Mouse (Mus musculus) hindbrain, embryonic 11.5 days (tissue): ENCODE measurements around the gene G6pc3. TPM values are rescaled to one million over a fixed set of nuclear protein-coding genes. Genes with fewer than 3 reads are reported as not detected.
A peak's percentile ranks its signal among the peaks of the same experiment; 100 is the strongest.

ENCODE experiments used
- ATAC-seq: fragments of 200-750 bp; cut with Nextera tagmentation; 2 replicates; pipeline ENCODE4 v1.8.0; 2017; ENCODE audit warnings: mild to moderate bottlenecking, moderate TSS enrichment, moderate library complexity; ENCODE audit not compliant: low FRiP score
- DNase-seq: peaks from one replicate; pipeline ENCODE4 v3.0.0-alpha.2; 2015; ENCODE audit warnings: low spot score
- H3K27ac ChIP-seq: fragments of 300-500 bp; sonication (generic); 2 replicates; pipeline ENCODE4 v1.5.1; 2014; ENCODE audit warnings: mild to moderate bottlenecking, low read depth, low read length
- H3K27me3 ChIP-seq: fragments of 300-500 bp; sonication (generic); 2 replicates; pipeline ENCODE4 v1.6.1; 2014; ENCODE audit warnings: mild to moderate bottlenecking, low read length, moderate library complexity, mixed read lengths; ENCODE audit not compliant: control insufficient read depth, insufficient read depth
- H3K36me3 ChIP-seq: fragments of 300-500 bp; sonication (generic); 2 replicates; pipeline ENCODE4 v1.6.1; 2014; ENCODE audit warnings: mild to moderate bottlenecking, low read length, moderate library complexity, mixed read lengths; ENCODE audit not compliant: control insufficient read depth, insufficient read depth
- H3K4me1 ChIP-seq: fragments of 300-500 bp; sonication (generic); replicated peaks from 2 replicates; pipeline ENCODE4 v1.6.1; 2014; ENCODE audit warnings: low read length, mixed read lengths; ENCODE audit not compliant: control insufficient read depth, insufficient read depth
- H3K4me2 ChIP-seq: fragments of 300-500 bp; sonication (generic); replicated peaks from 2 replicates; pipeline ENCODE4 v1.6.1; 2014; ENCODE audit warnings: mild to moderate bottlenecking, low read depth, low read length
- H3K4me3 ChIP-seq: fragments of 300-500 bp; sonication (generic); 2 replicates; pipeline ENCODE4 v1.5.1; 2014; ENCODE audit warnings: low read depth, low read length
- H3K9ac ChIP-seq: fragments of 300-500 bp; sonication (generic); 2 replicates; pipeline ENCODE4 v1.6.1; 2014; ENCODE audit warnings: low read depth, low read length
- H3K9me3 ChIP-seq: fragments of 300-500 bp; sonication (generic); 2 replicates; pipeline ENCODE4 v1.6.1; 2016; ENCODE audit warnings: low read length; ENCODE audit not compliant: control insufficient read depth
- WGBS: fragments of 180-500 bp; shearing (Covaris S2); extraction: QIAGEN DNeasy Blood & Tissue Kit; methylation state at CpG from one replicate; pipeline ENCODE4 v1.1.7; 2014; 5-methylcytosine and 5-hydroxymethylcytosine counted together
- polyA plus RNA-seq: library from polyadenylated mRNA; unstranded; fragments of >200 nt; fragmentation: Nextera tagmentation; extraction: Ambion mirVana; gene quantifications from 2 replicates; pipeline ENCODE4 v1.2.1, GENCODE M21; 2014

G6pc3 gene
- polyA plus RNA-seq, 1 experiment from 2014 or later = 31.9 TPM

DNA sequence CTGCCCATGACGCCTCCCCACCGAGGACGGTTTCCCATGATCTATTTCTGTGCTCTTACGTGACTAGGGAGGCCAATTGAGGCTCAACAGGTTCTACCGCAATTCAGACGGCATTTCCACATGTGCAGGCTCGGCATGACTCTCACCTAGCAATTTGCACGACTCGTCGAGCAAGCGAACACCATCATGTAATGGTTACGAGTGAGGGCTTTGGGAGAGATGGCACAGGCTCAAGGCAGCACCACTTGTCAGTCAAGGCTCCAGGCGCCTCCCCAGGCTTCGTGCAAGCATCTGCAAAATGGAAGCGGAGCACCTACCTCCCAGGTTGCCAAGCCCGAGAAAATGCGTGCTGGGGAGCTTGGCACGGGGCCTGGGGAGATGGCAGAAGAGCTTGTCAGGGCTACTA, 22.5 kb downstream of the G6pc3 start:
- Histone ChIP-seq H3K9ac (no peak overlapping the region), H3K27ac (no peak overlapping the region), H3K4me2 (no peak overlapping the region), H3K4me1 (peaks cover 12% of the 10 kb centered on the region), H3K27me3 (no peaks in the 10 kb centered on the region), H3K9me3 (no peaks in the 10 kb centered on the region), H3K4me3 (no peak overlapping the region), H3K36me3 (0 out of 2 replicates have a peak, but pooled peaks cover under 1% of the 10 kb centered on the region)
- WGBS = 79% methylated on average over 18 of the region's 18 CpGs
- DNase-seq (no peak), ATAC-seq (no peak)

DNA sequence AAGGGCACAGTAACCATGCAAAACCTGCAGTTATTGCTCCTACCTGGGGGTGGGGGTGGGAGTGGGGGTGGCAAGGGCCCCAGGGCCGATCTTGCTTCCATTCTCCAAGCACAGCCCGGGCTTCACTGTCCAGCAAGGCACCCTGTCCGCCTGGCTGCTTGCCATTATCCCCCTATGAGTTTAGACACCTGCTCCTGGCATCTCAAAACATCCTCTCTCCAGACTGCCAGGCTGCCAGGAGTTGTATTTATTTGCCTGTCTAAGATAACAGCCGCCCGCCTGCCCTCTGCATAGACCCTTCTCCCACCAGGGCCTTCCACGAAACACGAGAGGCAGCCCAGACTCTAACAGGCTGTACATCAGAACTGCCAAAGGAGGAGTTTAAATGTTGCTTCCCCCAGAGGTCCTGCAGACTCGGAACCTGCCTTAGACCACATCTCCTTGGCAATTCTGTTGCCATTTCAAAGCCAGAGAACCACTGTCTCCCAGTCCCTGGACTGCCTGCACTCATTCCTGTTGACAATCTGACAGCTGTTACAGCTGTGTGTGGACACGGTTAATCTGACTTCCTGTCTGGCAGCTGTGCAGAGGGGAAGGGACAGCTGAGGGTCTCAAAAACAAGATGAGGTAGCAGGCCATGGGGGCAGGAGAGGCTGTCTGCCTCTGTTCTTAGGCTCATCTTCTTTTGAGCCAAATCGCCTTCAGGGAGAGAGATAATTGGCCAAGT, 25.2 kb downstream of the G6pc3 start:
- H3K4me2 ChIP-seq = no peak overlapping the region
- H3K9ac ChIP-seq = no peak overlapping the region
- no peaks in the 10 kb centered on the region for H3K27me3 ChIP-seq
- no peak overlapping the region for H3K27ac ChIP-seq
- no peak for DNase-seq
- no peak overlapping the region for H3K4me3 ChIP-seq
- no peaks in the 10 kb centered on the region for H3K36me3 ChIP-seq
- WGBS = 73% methylated on average over 10 of the region's 10 CpGs
- H3K9me3 ChIP-seq = no peaks in the 10 kb centered on the region
- peaks cover 23% of the 10 kb centered on the region for H3K4me1 ChIP-seq
- no peak for ATAC-seq

GRCm38 (mm10) chr11:102215511-102215910, 26.1 kb downstream of the G6pc3 start:
- Histone ChIP-seq H3K9ac (no peak overlapping the region), H3K4me3 (no peak overlapping the region), H3K4me2 (no peak overlapping the region), H3K4me1 (peaks cover 24% of the 10 kb centered on the region), H3K9me3 (no peaks in the 10 kb centered on the region), H3K27ac (no peak overlapping the region), H3K36me3 (no peaks in the 10 kb centered on the region), H3K27me3 (no peaks in the 10 kb centered on the region)
- DNase-seq (no peak), ATAC-seq (no peak)
- WGBS = 79% methylated on average over 11 of the region's 11 CpGs

DNA sequence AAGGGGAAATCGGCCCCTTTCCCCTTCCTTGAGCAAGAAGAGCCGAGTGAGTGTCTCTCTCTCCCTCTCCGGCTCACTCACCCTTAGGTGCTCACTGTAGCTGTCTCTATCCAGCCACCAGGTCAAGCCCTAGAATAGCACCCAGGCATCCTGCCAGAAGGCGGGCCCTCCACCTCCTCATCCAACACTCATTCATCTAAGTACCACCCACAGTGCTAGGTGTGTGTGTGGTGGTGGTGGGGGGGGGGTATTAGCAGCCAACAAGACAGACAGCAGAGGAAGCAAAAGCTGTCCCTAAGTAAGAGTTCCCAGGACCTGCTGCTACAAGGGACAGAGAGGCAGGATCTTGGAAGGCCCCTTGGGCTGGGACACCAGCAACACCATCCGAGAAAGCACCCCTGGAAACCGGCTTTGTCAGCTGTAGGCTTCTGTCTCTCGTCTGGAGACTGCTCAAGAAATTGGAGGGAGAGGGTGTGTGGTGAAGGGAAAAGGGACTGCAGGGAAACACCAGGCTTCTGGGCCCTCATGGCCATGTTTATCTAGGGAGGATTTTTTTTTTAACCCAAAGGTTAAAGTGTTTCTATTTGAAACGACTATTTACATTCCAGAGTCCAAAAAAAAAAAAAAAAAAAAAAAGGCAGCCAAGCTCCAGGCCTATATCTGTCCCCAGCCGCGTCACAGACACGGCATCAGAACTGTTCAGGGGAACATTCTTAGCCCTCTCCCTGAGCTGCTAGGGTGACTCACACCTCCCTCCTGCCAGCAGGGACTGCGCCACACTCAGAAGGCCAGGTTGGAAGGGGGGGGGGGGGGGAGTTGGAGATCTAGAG, 26.9 kb downstream of the G6pc3 start:
- Histone ChIP-seq H3K9me3 (no peaks in the 10 kb centered on the region), H3K27ac (no peak overlapping the region), H3K27me3 (no peaks in the 10 kb centered on the region), H3K4me3 (no peak overlapping the region), H3K9ac (no peak overlapping the region), H3K36me3 (no peaks in the 10 kb centered on the region), H3K4me2 (no peak overlapping the region), H3K4me1 (peaks cover 24% of the 10 kb centered on the region)
- WGBS = 53% methylated on average over 11 of the region's 12 CpGs
- ATAC-seq (no peak), DNase-seq (no peak)

GRCm38 (mm10) chr11:102216886-102217240, 27.4 kb downstream of the G6pc3 start:
- Histone ChIP-seq H3K4me2 (no peak overlapping the region), H3K9ac (no peak overlapping the region), H3K9me3 (no peaks in the 10 kb centered on the region), H3K27me3 (no peaks in the 10 kb centered on the region), H3K27ac (no peak overlapping the region), H3K4me1 (peaks cover 24% of the 10 kb centered on the region), H3K4me3 (no peak overlapping the region), H3K36me3 (no peaks in the 10 kb centered on the region; the same call in 1 of the 2 replicates)
- 58% methylated on average over 5 of the region's 5 CpGs for WGBS
- DNase-seq (no peak), ATAC-seq (no peak)

DNA sequence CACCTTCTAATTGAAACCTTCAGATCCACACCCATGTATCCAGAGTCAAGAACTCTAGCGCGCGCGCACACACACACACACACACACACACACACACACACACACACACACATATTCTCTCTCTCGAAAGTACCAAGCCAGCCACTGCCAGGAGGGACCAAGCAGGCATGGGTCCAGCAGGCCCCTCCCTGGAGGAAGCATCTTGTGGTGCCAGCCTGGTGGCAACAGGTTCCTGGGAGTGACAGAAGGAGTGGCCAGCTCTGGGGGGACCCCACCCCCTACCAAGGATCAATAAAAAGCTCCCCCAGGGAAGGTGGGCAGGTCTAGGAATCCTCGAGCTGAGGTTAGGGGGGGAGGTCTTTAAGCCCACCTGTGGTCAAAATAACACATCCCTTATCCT, 28.0 kb downstream of the G6pc3 start:
- no peaks in the 10 kb centered on the region for H3K27me3 ChIP-seq
- no peak overlapping the region for H3K4me3 ChIP-seq
- 86% methylated on average over 6 of the region's 6 CpGs for WGBS
- H3K9ac ChIP-seq = no peak overlapping the region
- H3K9me3 ChIP-seq = no peaks in the 10 kb centered on the region
- no peak overlapping the region for H3K4me2 ChIP-seq
- DNase-seq (no peak), ATAC-seq (no peak)
- H3K4me1 ChIP-seq = peaks cover 24% of the 10 kb centered on the region
- H3K27ac ChIP-seq = no peak overlapping the region
- H3K36me3 ChIP-seq = no peaks in the 10 kb centered on the region; the same call in 1 of the 2 replicates

DNA sequence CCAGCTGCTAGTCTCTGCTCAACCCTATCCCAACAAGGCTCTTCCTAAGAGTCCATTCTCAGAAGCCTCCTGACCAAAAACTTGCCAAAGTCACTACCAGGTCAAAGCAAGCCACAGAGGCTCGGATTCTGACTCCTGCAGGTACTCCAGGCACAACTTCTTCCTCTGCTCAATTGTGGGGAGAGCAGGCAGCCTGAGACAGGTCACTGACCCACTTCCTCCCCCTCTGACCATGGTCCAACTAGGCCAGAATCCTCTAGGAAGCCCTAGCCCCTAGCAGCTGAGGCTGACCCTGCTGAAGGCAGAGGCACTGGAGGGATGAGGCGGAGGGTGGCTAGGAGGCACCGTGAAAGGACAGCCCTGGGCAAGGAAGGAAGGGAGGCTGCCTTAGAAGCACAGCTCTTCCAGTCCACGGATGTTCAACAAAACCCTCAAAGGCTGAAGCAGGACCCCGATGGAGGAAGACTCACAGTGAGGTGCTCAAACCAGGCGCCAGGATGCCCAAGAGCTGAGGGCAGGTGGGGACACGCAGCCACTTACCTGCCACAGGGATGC, 28.5 kb downstream of the G6pc3 start:
- no peaks in the 10 kb centered on the region for H3K9me3 ChIP-seq
- peak overlapping the region; percentile 22; the same call in 1 of the 2 replicates for H3K4me3 ChIP-seq
- H3K27ac ChIP-seq = peak overlapping the region; percentile 75
- H3K27me3 ChIP-seq = no peaks in the 10 kb centered on the region
- 70% methylated on average over 7 of the region's 7 CpGs for WGBS
- H3K36me3 ChIP-seq = no peaks in the 10 kb centered on the region; the same call in 1 of the 2 replicates
- peak overlapping the region; percentile 33; the same call in 1 of the 2 replicates for H3K9ac ChIP-seq
- H3K4me2 ChIP-seq = peak overlapping the region; percentile 27
- ATAC-seq (no peak), DNase-seq (no peak)
- peaks cover 24% of the 10 kb centered on the region for H3K4me1 ChIP-seq

GRCm38 (mm10) chr11:102218783-102219182, 29.4 kb downstream of the G6pc3 start:
- peak; percentile 69 for ATAC-seq
- peaks cover 26% of the 10 kb centered on the region for H3K4me1 ChIP-seq
- peak overlapping the region; percentile 27 for H3K4me2 ChIP-seq
- peak overlapping the region; percentile 22 for H3K4me3 ChIP-seq
- H3K27me3 ChIP-seq = no peaks in the 10 kb centered on the region
- WGBS = 0% methylated on average over 9 of the region's 10 CpGs
- DNase-seq = peak; percentile 71
- H3K9me3 ChIP-seq = no peaks in the 10 kb centered on the region
- peak overlapping the region; percentile 75 for H3K27ac ChIP-seq
- H3K9ac ChIP-seq = peak overlapping the region; percentile 33; the same call in 1 of the 2 replicates
- H3K36me3 ChIP-seq = no peaks in the 10 kb centered on the region; the same call in 1 of the 2 replicates
